Mouse (Mus musculus): ENCODE results near the gene Sh3kbp1.
"Not testable (repeated sequence)": the region's sequence is repeated elsewhere in the genome, so short reads cannot be mapped to it uniquely, and the experiment has no call there.

The Sh3kbp1 gene

GRCm38 (mm10) chrX:159626907-159627587 is at the start of gene Sh3kbp1:
TSS of gene Sh3kbp1 (plus strand) at chrX:159627272.
- DNase-seq (ENCODE audit: low read depth, low spot score), result no peak

DNA sequence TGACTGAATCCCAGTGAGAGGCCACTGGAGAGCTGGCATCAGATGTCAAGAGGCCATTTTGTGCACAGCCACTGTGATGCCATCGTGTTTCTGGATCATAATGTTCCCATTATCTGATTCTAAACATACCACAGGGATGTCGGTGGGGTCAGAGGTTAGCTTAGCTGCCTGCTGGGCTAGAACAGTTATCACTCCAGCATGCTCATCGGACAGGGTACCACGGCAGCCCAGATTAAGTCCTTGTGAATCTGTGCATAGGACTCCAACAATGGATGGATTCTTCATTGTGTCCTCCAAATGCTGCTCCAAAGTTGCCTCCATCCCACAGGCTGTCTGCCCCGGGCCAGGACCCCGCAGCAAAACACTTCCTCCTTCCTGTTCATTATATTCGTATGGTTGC is 42.3 kb upstream of the Sh3kbp1 start:
- DNase-seq (ENCODE audit: low read depth, low spot score), result not testable (repeated sequence)

- DNase-seq (ENCODE audit: low read depth, low spot score), result no peak
These were observed 35.4 kb upstream of the Sh3kbp1 start for GRCm38 (mm10) chrX:159591633-159592032.

DNA sequence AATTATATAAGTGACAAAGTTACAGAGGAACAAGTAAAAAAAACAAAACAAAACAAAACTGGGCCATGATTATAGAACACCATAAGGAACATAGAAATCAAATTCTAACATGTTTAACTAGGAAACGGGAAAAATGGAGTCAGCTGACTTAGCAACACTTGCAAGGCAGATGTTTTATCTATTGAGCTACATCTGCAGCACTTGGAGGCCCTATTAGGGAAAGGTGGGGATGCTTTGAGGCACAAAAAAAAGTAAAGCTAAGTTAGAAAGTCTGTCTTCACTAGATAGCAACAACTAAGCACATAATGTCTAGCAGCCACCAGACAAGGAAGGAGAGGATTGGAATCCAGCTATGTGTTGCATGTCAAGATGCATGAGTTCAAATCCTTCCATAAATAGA is 29.6 kb upstream of the Sh3kbp1 start:
- DNase-seq (ENCODE audit: low read depth, low spot score), result no peak

DNA sequence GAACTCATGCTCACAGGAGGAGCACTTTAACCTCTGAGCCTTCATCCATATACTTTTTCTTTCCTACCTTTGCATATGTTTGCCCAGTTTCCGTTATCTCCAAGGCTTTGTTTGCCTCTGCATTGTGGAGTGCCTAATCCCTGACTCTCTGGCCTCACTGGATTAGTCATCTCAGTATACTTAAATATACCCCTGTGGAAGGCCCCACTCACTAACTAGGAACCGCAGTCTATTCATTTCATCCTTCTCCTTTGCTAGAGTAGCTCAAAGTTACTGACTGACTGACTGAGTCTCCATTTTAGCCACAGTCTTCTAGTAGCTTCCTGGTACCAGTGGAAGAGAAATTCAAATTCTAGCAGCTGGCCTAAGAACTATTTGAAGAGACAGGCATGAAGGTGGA is 22.2 kb upstream of the Sh3kbp1 start:
- no peak for DNase-seq (ENCODE audit: low read depth, low spot score)

- no peak for DNase-seq (ENCODE audit: low read depth, low spot score)
These were observed 20.1 kb upstream of the Sh3kbp1 start for GRCm38 (mm10) chrX:159606936-159607335.

DNA sequence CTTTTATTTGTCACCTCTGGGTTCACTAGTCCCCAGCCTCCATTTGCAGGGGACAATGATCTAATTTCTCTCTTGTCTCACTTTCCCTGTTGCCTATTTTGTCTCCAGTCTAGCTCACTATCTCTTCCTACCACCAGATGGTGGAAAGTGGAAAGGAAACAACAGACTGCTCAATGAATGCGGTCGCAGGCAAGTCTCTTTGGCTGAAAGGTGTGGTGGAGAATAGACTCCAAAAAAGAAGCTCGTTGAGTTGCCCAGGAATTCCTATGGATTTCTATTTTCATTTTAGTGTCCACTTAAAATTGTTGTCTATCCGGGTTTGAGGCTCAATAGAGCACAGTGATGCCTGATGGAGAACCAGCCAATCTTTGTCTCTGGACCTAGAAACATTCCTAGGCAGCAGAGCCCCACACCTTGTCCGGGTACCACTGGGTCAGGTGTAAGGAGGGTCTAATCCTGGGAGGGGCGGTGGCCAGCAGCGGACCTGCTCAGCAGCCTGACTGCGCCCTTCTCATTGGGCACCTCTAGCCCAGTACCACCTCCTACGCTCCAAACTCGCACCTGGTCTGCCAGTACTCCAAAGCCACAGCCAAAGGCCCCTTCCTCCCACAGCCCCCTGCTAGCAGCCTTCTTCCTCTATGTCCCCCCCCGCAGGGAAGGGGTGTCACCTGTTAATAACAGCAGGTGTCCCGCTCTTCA is 715 bp upstream of the Sh3kbp1 start:
- DNase-seq (ENCODE audit: low read depth, low spot score), result no peak

- no peak for DNase-seq (ENCODE audit: low read depth, low spot score)
These were observed 805 bp downstream of the Sh3kbp1 start for GRCm38 (mm10) chrX:159627588-159628566.

DNA sequence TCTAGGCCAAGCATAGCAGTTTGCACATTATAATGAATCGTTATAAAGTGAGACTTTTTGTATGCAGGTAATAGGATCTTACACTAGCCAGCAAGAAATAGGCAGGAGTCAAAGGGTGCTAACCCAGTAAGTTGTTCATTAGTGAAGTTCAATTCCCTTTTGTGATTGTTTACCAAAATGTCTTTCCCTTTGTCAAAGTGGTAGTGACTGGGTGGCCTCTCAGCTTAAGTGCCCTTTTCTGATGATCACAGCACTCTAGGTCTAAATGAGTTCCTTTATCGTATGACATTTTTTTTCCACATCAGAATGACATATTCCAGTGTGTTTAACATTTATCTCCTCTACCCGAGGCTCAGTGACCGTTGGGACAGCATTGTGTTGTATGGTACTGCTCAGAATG is 1.6 kb downstream of the Sh3kbp1 start:
- DNase-seq (ENCODE audit: low read depth, low spot score), result no peak

DNA sequence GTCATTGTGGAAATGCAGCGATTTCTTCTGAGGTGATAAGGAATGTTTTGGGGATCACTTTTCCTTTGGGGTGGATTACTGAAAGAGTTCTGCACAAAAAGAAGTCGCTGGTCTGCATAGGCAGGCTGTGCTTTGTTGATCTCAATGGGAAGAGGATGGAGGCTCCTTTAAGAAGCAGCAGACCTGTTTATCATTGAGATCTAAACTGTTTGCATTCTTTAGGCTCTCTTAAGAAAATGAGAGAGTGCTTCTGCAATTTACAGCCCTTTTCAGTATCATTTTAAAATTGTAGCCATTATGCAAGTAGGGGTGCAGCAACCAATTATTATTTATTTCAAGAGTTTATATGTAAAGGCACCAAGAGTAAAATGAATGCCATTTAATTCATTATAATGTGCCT is 2.1 kb downstream of the Sh3kbp1 start:
- no peak for DNase-seq (ENCODE audit: low read depth, low spot score)

DNA sequence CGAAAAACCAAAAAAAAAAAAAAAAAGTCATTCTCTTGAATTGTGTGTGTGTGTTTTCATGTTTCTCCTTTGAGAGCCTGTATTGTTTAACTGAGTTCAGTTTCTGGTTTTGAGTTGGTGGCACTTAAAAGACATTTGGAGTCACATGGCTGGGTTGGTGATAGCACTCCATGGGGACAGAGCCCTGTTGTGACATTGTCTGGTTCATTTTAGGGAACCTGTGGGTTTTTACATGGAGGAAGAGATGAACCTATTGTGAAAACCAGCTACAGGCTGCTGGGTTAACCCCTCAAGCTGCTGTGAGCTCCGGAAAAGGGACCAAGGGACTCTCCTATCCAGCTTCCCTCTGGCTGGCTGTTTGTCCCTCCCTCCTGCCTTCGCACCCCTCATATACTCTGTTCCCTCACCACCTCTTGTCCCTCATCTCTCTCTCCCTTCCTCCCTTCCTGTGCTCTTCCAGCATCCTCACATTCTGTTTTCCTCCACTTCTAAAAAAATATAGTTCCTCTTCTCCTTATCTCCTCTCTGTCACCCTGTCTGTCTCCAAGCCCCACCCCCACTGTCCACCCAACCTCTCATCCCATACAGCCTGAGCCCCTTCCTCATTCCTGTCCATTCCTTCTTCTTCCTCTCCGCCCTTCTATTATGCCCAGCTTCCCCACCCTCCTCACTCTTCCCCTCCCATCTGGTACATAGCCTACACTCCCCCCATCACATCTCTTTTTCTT is 11.6 kb downstream of the Sh3kbp1 start:
- no peak for DNase-seq (ENCODE audit: low read depth, low spot score)

DNA sequence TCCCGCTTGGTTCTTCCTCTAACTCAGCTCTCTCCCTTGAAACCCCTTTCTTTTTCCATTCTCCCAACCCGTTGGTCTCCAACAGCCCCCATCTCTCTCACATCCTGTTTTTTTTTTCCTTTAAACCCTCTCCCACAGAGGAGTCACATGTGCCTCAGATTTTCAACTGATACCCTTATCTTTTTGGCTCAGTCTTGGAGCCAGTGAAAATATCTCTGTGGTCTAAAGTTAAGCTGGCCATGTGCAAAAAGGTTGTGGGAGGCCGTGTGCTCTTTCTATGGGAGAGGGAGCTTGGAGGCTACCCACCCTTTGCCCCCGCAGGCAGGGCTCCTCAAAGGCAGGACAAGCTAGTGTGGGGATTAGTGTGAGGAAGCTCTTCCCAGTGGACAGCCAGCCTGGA is 12.9 kb downstream of the Sh3kbp1 start:
- no peak for DNase-seq (ENCODE audit: low read depth, low spot score)

- no peak for DNase-seq (ENCODE audit: low read depth, low spot score)
These were observed 18.2 kb downstream of the Sh3kbp1 start for GRCm38 (mm10) chrX:159645314-159645713.

- DNase-seq (ENCODE audit: low read depth, low spot score), result no peak
These were observed 20.5 kb downstream of the Sh3kbp1 start for GRCm38 (mm10) chrX:159647564-159647963.

DNA sequence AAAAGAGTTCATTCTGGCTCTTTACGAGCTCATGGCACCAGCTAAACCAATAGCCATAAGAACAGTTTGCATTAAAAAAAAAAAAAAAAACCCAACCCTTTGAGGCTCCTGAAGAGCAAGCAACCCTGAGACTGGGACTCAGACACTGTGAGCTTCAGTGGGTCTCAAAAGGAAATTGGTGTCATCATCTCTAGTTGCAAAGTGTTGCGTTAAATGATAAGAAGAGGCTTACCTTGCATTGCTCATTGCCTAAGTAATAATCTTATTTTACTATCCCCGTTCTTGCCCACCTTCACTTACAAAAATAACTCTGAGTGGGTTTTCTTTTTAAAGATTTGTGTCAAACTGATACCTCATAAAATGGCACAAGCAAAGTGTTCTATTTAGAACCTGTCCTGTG is 21.5 kb downstream of the Sh3kbp1 start:
- no peak for DNase-seq (ENCODE audit: low read depth, low spot score)

- no peak for DNase-seq (ENCODE audit: low read depth, low spot score)
These were observed 23.1 kb downstream of the Sh3kbp1 start for GRCm38 (mm10) chrX:159650130-159650678.

GRCm38 (mm10) chrX:159650727-159651126 is 23.7 kb downstream of the Sh3kbp1 start:
- DNase-seq (ENCODE audit: low read depth, low spot score), result no peak

DNA sequence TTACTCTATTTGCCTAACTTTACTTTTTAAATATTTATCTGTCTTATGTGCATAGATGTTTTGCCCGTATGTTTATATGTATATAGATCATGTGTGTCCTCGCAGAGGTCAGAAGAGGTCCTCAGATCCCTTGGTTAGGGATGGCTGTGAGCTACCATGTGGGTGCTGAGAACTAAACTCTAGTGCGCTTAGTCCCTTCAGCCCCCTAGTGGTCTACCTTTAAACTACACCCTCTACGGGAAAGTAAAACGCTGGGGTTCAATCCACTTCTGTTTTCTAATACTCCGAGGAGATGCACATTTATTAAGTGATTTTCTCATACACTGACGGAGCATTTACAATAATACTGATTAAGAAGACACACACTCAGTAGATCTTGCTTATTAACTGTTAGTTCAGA is 44.3 kb downstream of the Sh3kbp1 start:
- DNase-seq (ENCODE audit: low read depth, low spot score), result no peak

DNA sequence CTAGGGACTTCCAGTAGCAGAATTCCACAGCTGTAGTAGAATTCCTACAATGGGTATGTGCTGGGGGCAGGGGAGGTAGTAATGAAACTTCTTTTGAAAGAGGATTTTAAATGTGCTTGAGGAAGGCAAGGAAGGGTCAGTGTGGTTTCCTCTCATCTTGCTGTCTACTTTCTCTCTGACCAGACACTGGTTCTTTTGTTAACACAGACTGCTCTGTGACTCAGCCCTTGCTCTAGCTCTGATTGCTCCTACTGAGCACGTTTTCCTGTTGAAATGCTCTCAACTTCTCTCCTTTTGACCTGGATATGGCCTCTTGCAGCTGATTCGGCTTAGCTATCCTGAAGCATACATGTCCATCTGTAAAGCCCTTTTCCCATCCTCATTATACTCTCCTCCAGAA is 45.4 kb downstream of the Sh3kbp1 start:
- no peak for DNase-seq (ENCODE audit: low read depth, low spot score)

GRCm38 (mm10) chrX:159676242-159676641 is 49.2 kb downstream of the Sh3kbp1 start:
- no peak for DNase-seq (ENCODE audit: low read depth, low spot score)

Measured in retina, adult 2 months (tissue).